Mouse (Mus musculus): ENCODE results near the gene Ndufaf7.

DNA sequence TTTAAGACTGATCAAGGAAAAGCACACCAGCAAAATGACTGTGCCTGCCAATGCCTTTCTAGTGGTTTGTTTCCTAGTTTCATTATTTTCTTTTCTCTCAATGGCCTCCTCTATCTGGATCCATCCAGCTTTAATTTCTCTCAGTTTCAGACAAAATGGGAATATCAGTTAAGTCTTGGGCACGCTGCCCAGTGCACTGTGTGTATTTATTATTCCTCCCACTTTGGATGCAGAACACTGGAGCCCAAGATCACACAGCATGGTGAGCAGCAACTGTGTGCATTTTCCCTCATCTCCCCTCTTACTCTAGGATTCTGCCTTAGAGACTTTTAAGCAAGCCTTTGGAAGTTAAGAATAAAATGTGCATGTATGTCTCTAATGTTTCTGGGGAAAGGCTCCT lies 27.5 kb downstream of the Ndufaf7 start:
- TF ChIP-seq CTCF (IDR thresholded peaks at IDR 0.05; ENCODE audit: low read depth, low read length) (no peak), POLR2A (IDR thresholded peaks at IDR 0.05; ENCODE audit: insufficient read depth, low read length) (no peak)

Measured in ES-Bruce4 (cell line).